In the genomic region with DNA sequence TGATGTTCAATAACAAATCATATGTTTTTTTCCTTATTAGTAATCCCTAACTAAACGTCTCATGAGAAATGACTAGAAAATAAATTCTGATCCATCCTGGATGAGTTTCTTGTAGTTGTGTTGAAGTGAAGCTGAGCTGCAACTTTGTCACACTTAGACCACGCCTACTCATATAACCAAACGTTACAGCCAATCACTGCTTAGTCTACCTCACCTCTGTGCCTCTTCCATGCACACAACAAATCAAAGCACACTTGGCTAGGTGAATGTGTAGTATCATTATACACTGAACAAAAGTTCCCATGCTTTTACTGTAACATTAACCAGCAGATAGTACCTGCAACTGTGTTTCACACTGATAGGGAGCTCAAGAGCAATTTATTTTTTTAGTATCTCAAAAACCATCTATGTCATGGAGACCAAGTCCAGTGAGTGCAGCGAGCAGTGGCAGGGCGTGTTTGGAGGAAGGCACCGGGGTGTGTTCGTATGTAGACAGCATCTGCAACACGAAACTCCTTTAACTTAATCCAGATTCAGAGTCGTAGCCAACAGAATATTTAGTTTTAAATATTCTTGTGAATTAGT, we compare ENCODE assay signal across 11 mouse cellular contexts. TPM values are rescaled to one million over a fixed set of nuclear protein-coding genes. Genes with fewer than 3 reads are reported as not detected.
A peak's percentile ranks its signal among the peaks of the same experiment; 100 is the strongest.
DNase-seq lines count a peak whose midpoint lies in the region; ATAC-seq and TF ChIP-seq lines count a peak whose summit lies in the region.
"Had no signal": no experiment of that assay in that cellular context is flagged by ENCODE, and none has a peak within 500 bp of the region (broad histone marks: within the 10 kb centered on the region; RNA-seq: fewer than 3 reads in every experiment).

No protein-coding gene starts in this region.

- peak; percentile 90 for DNase-seq in midbrain, embryonic 11.5 days (ENCODE audit: low spot score, missing footprints)
- DNase-seq in layer of hippocampus, adult 11-12 months (ENCODE audit: low spot score): no peak
- DNase-seq in midbrain, postnatal 0 days (ENCODE audit: low spot score): no peak
- DNase-seq: kidney, postnatal 14 days; thymus, adult 2 months had no signal

- H3K36me3 ChIP-seq in forebrain, embryonic 12.5 days (replicated peaks): no peaks in the 10 kb centered on the region
- H3K36me3 ChIP-seq in forebrain, embryonic 15.5 days: no peaks in the 10 kb centered on the region
- H3K36me3 ChIP-seq in midbrain, embryonic 11.5 days (ENCODE audit: control insufficient read depth, insufficient read depth, low read length): no peaks in the 10 kb centered on the region
- H3K36me3 ChIP-seq in midbrain, embryonic 16.5 days (ENCODE audit: control insufficient read depth, insufficient read depth, low read length): no peaks in the 10 kb centered on the region
- H3K36me3 ChIP-seq in limb, embryonic 15.5 days: no peaks in the 10 kb centered on the region
- no peaks in the 10 kb centered on the region for H3K36me3 ChIP-seq in midbrain, postnatal 0 days (ENCODE audit: insufficient read depth, low read length)

- 61% methylated on average over 9 of the region's 9 CpGs for WGBS in forebrain, embryonic 12.5 days
- 58% methylated on average over 9 of the region's 9 CpGs for WGBS in forebrain, embryonic 15.5 days
- 70% methylated on average over 9 of the region's 9 CpGs for WGBS in midbrain, embryonic 11.5 days
- WGBS in midbrain, embryonic 16.5 days: 67% methylated on average over 9 of the region's 9 CpGs
- 50% methylated on average over 9 of the region's 9 CpGs for WGBS in limb, embryonic 15.5 days
- 66% methylated on average over 9 of the region's 9 CpGs for WGBS in midbrain, postnatal 0 days

- no peak overlapping the region for H3K4me3 ChIP-seq in forebrain, embryonic 12.5 days (replicated peaks)
- no peak overlapping the region for H3K4me3 ChIP-seq in forebrain, embryonic 15.5 days
- H3K4me3 ChIP-seq in midbrain, embryonic 11.5 days (ENCODE audit: low read depth, low read length): no peak overlapping the region
- H3K4me3 ChIP-seq in midbrain, embryonic 16.5 days (ENCODE audit: low read depth, low read length): no peak overlapping the region
- H3K4me3 ChIP-seq in limb, embryonic 15.5 days: peak overlapping the region; percentile 23
- H3K4me3 ChIP-seq in midbrain, postnatal 0 days (ENCODE audit: low read depth, low read length): no peak overlapping the region
- H3K4me3 ChIP-seq: megakaryocyte, embryonic 14.5 days had no signal

- no peaks in the 10 kb centered on the region for H3K27me3 ChIP-seq in forebrain, embryonic 12.5 days
- no peaks in the 10 kb centered on the region for H3K27me3 ChIP-seq in forebrain, embryonic 15.5 days
- H3K27me3 ChIP-seq in midbrain, embryonic 11.5 days (ENCODE audit: control insufficient read depth, insufficient read depth, low read length): no peaks in the 10 kb centered on the region
- no peaks in the 10 kb centered on the region for H3K27me3 ChIP-seq in midbrain, embryonic 16.5 days (ENCODE audit: control insufficient read depth, insufficient read depth, low read depth, low read length)
- H3K27me3 ChIP-seq in limb, embryonic 15.5 days: no peaks in the 10 kb centered on the region
- no peaks in the 10 kb centered on the region for H3K27me3 ChIP-seq in midbrain, postnatal 0 days (ENCODE audit: insufficient read depth, low read length)
- H3K27me3 ChIP-seq: megakaryocyte, embryonic 14.5 days had no signal

- no peak for TF ChIP-seq CTCF in midbrain, postnatal 0 days (IDR thresholded peaks at IDR 0.05)

- no peak for ATAC-seq in forebrain, embryonic 12.5 days (ENCODE audit: low FRiP score)
- ATAC-seq in forebrain, embryonic 15.5 days (replicated peaks): no peak
- ATAC-seq in midbrain, embryonic 11.5 days (ENCODE audit: low FRiP score): no peak
- ATAC-seq in midbrain, embryonic 16.5 days: no peak
- no peak for ATAC-seq in limb, embryonic 15.5 days (ENCODE audit: insufficient number of reproducible peaks, low FRiP score, low TSS enrichment, low read depth)
- no peak for ATAC-seq in midbrain, postnatal 0 days (ENCODE audit: low FRiP score)
- ATAC-seq: forebrain, embryonic 14.5 days had no signal

- no peak overlapping the region for H3K9ac ChIP-seq in forebrain, embryonic 12.5 days
- H3K9ac ChIP-seq in forebrain, embryonic 15.5 days (replicated peaks): no peak overlapping the region
- H3K9ac ChIP-seq in midbrain, embryonic 11.5 days (ENCODE audit: low read length): no peak overlapping the region
- no peak overlapping the region for H3K9ac ChIP-seq in midbrain, embryonic 16.5 days (ENCODE audit: low read depth, low read length)
- no peak overlapping the region for H3K9ac ChIP-seq in limb, embryonic 15.5 days
- H3K9ac ChIP-seq in midbrain, postnatal 0 days (replicated peaks; ENCODE audit: low read length, poor library complexity, severe bottlenecking): no peak overlapping the region

- H3K27ac ChIP-seq in forebrain, embryonic 12.5 days: no peak overlapping the region
- no peak overlapping the region for H3K27ac ChIP-seq in forebrain, embryonic 15.5 days (replicated peaks)
- no peak overlapping the region for H3K27ac ChIP-seq in midbrain, embryonic 11.5 days (ENCODE audit: low read depth, low read length)
- no peak overlapping the region for H3K27ac ChIP-seq in midbrain, embryonic 16.5 days (ENCODE audit: low read length)
- no peak overlapping the region for H3K27ac ChIP-seq in limb, embryonic 15.5 days
- no peak overlapping the region for H3K27ac ChIP-seq in midbrain, postnatal 0 days (ENCODE audit: low read depth, low read length)

- H3K4me2 ChIP-seq in forebrain, embryonic 12.5 days: peak overlapping the region; percentile 15; the same call in 1 of the 2 replicates
- no peak overlapping the region for H3K4me2 ChIP-seq in forebrain, embryonic 15.5 days (replicated peaks)
- H3K4me2 ChIP-seq in midbrain, embryonic 11.5 days: no peak overlapping the region
- H3K4me2 ChIP-seq in midbrain, embryonic 16.5 days (ENCODE audit: low read length): no peak overlapping the region
- H3K4me2 ChIP-seq in limb, embryonic 15.5 days: 0 out of 2 replicates have a peak overlapping the region, but pooled peaks have one; percentile 10
- H3K4me2 ChIP-seq in midbrain, postnatal 0 days (ENCODE audit: low read depth, low read length, poor library complexity, severe bottlenecking): no peak overlapping the region

- peaks cover 17% of the 10 kb centered on the region for H3K4me1 ChIP-seq in forebrain, embryonic 12.5 days
- no peaks in the 10 kb centered on the region for H3K4me1 ChIP-seq in forebrain, embryonic 15.5 days
- peaks cover 6% of the 10 kb centered on the region; the same call in 1 of the 2 replicates for H3K4me1 ChIP-seq in midbrain, embryonic 11.5 days (ENCODE audit: control insufficient read depth, insufficient read depth, low read length)
- peaks cover 3% of the 10 kb centered on the region; the same call in 1 of the 2 replicates for H3K4me1 ChIP-seq in midbrain, embryonic 16.5 days (ENCODE audit: control insufficient read depth, insufficient read depth, low read length)
- peaks cover 4% of the 10 kb centered on the region; the same call in 1 of the 2 replicates for H3K4me1 ChIP-seq in limb, embryonic 15.5 days
- H3K4me1 ChIP-seq in midbrain, postnatal 0 days (ENCODE audit: insufficient read depth, low read length): no peaks in the 10 kb centered on the region
- H3K4me1 ChIP-seq: megakaryocyte, embryonic 14.5 days had no signal

- H3K9me3 ChIP-seq in forebrain, embryonic 12.5 days: no peaks in the 10 kb centered on the region
- no peaks in the 10 kb centered on the region for H3K9me3 ChIP-seq in forebrain, embryonic 15.5 days
- H3K9me3 ChIP-seq in midbrain, embryonic 11.5 days (ENCODE audit: control insufficient read depth, low read length): no peaks in the 10 kb centered on the region
- H3K9me3 ChIP-seq in midbrain, embryonic 16.5 days (replicated peaks; ENCODE audit: control insufficient read depth, low read length, poor library complexity, severe bottlenecking): no peaks in the 10 kb centered on the region
- H3K9me3 ChIP-seq in limb, embryonic 15.5 days: no peaks in the 10 kb centered on the region
- H3K9me3 ChIP-seq in midbrain, postnatal 0 days (ENCODE audit: low read length): no peaks in the 10 kb centered on the region
- H3K9me3 ChIP-seq: megakaryocyte, embryonic 14.5 days had no signal

RNA-seq across cellular contexts. Expression of a gene that starts 3.7 kb away (rescaled TPM):
- polyA plus RNA-seq in forebrain, embryonic 12.5 days (2016; fragmentation: Nextera tagmentation; extraction: Ambion mirVana): 2.1 and 4.1 TPM in 2 replicates
- 1.6 and 2.0 TPM in 2 replicates for polyA plus RNA-seq in forebrain, embryonic 15.5 days (2015; fragmentation: Nextera tagmentation; extraction: Ambion mirVana)
- 3.4 and 4.0 TPM in 2 replicates for polyA plus RNA-seq in midbrain, embryonic 11.5 days (2014; fragmentation: Nextera tagmentation; extraction: Ambion mirVana)
- 2.6 and 3.4 TPM in 2 replicates for polyA plus RNA-seq in midbrain, embryonic 16.5 days (2015; fragmentation: Nextera tagmentation; extraction: Ambion mirVana)
- 11.6 and 11.8 TPM in 2 replicates for polyA plus RNA-seq in limb, embryonic 15.5 days (2015; fragmentation: Nextera tagmentation; extraction: Ambion mirVana)
- 2.8 and 3.0 TPM in 2 replicates for total RNA-seq in midbrain, postnatal 0 days (2014; rRNA removed)
- polyA plus RNA-seq in midbrain, postnatal 0 days (2015; fragmentation: Nextera tagmentation; extraction: Ambion mirVana): 2.5 and 3.1 TPM in 2 replicates

Comparison
In these comparisons a context has a peak if more than half of its experiments do, and no peak if none do; other contexts are left out.
1. H3K4me2 ChIP-seq: peak in forebrain, embryonic 12.5 days (single experiment) and limb, embryonic 15.5 days (single experiment); none in forebrain, embryonic 15.5 days (single experiment), midbrain, embryonic 11.5 days (single experiment), midbrain, embryonic 16.5 days (single experiment) and midbrain, postnatal 0 days (single experiment).